ENCODE assay signal across 21 mouse cellular contexts in the genomic region with DNA sequence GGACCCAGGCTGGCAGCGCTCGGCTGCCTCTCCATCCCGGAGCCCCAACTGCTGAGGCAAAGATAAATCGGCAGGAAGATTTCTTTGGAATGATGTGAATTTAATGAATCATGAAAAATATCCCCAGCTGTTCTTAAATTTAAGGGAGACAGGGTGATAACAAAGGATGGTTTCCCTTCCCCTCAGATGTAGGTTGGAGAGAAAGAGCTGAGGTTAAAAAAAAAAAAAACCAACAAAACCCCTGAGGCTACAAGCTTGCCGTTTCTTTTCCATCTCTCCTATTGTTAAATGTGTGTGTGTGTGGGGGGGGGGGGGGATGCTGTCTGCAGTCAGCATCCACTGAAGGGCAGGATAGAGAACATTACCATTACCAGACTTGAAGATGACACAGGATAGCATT.
DNase-seq lines count a peak whose midpoint lies in the region; ATAC-seq and TF ChIP-seq lines count a peak whose summit lies in the region.
"Had no signal": no experiment of that assay in that cellular context is flagged by ENCODE, and none has a peak within 500 bp of the region (broad histone marks: within the 10 kb centered on the region; RNA-seq: fewer than 3 reads in every experiment).

No protein-coding gene starts in this region.

- 61% methylated on average over 5 of the region's 5 CpGs for WGBS in hindbrain, embryonic 10.5 days
- WGBS in hindbrain, embryonic 11.5 days, result 59% methylated on average over 5 of the region's 5 CpGs
- 19% methylated on average over 5 of the region's 5 CpGs for WGBS in midbrain, embryonic 15.5 days
- 48% methylated on average over 5 of the region's 5 CpGs for WGBS in midbrain, embryonic 10.5 days
- WGBS in intestine, embryonic 16.5 days, result 60% methylated on average over 5 of the region's 5 CpGs
- WGBS in kidney, adult 2 months, result 53% methylated on average over 5 of the region's 5 CpGs

- no peak for ATAC-seq in hindbrain, embryonic 11.5 days (ENCODE audit: low FRiP score)
- no peak for ATAC-seq in midbrain, embryonic 15.5 days (replicated peaks)
- ATAC-seq in intestine, embryonic 16.5 days, result no peak
- ATAC-seq: activated CD4-positive, CD25-positive, alpha-beta regulatory T cell, adult 4 months; forebrain, embryonic 16.5 days; Patski had no signal

- H3K4me1 ChIP-seq in hindbrain, embryonic 10.5 days (replicated peaks), result peaks cover 25% of the 10 kb centered on the region
- no peaks in the 10 kb centered on the region; the same call in 1 of the 2 replicates for H3K4me1 ChIP-seq in hindbrain, embryonic 11.5 days (replicated peaks; ENCODE audit: control insufficient read depth, insufficient read depth, low read length)
- H3K4me1 ChIP-seq in midbrain, embryonic 15.5 days, result no peaks in the 10 kb centered on the region
- peaks cover 21% of the 10 kb centered on the region for H3K4me1 ChIP-seq in midbrain, embryonic 10.5 days
- peaks cover 6% of the 10 kb centered on the region; the same call in 1 of the 2 replicates for H3K4me1 ChIP-seq in intestine, embryonic 16.5 days (ENCODE audit: control insufficient read depth, insufficient read depth, low read length)
- no peaks in the 10 kb centered on the region for H3K4me1 ChIP-seq in kidney, adult 2 months (ENCODE audit: control insufficient read depth, insufficient read depth, low read length)

- H3K9ac ChIP-seq in hindbrain, embryonic 11.5 days (ENCODE audit: low read depth, low read length), result no peak overlapping the region
- no peak overlapping the region for H3K9ac ChIP-seq in midbrain, embryonic 15.5 days
- no peak overlapping the region for H3K9ac ChIP-seq in intestine, embryonic 16.5 days (ENCODE audit: low read depth, low read length)
- H3K9ac ChIP-seq: embryonic facial prominence, embryonic 13.5 days; forebrain, embryonic 12.5 days; heart, embryonic 13.5 days; hindbrain, embryonic 13.5 days had no signal

- no peaks in the 10 kb centered on the region for H3K9me3 ChIP-seq in hindbrain, embryonic 10.5 days
- H3K9me3 ChIP-seq in hindbrain, embryonic 11.5 days (ENCODE audit: control insufficient read depth, low read length), result no peaks in the 10 kb centered on the region
- H3K9me3 ChIP-seq in midbrain, embryonic 15.5 days, result no peaks in the 10 kb centered on the region
- H3K9me3 ChIP-seq in midbrain, embryonic 10.5 days (replicated peaks), result no peaks in the 10 kb centered on the region
- H3K9me3 ChIP-seq in intestine, embryonic 16.5 days (ENCODE audit: control insufficient read depth, low read length), result no peaks in the 10 kb centered on the region
- H3K9me3 ChIP-seq: embryonic facial prominence, embryonic 13.5 days; forebrain, embryonic 12.5 days; heart, embryonic 13.5 days; hindbrain, embryonic 13.5 days had no signal

- H3K4me3 ChIP-seq in hindbrain, embryonic 10.5 days, result no peak overlapping the region
- H3K4me3 ChIP-seq in hindbrain, embryonic 11.5 days (ENCODE audit: low read depth, low read length), result no peak overlapping the region
- H3K4me3 ChIP-seq in midbrain, embryonic 15.5 days, result no peak overlapping the region
- H3K4me3 ChIP-seq in midbrain, embryonic 10.5 days, result no peak overlapping the region
- H3K4me3 ChIP-seq in intestine, embryonic 16.5 days (ENCODE audit: low read length), result no peak overlapping the region
- H3K4me3 ChIP-seq in kidney, adult 2 months (ENCODE audit: insufficient read depth, low read depth, low read length), result no peak overlapping the region
- H3K4me3 ChIP-seq: embryonic facial prominence, embryonic 13.5 days; forebrain, embryonic 12.5 days; heart, adult 2 months; heart, embryonic 13.5 days; hindbrain, embryonic 13.5 days had no signal

- 0 out of 2 replicates have a peak overlapping the region, but pooled peaks have one; percentile 16 for H3K27ac ChIP-seq in hindbrain, embryonic 10.5 days
- no peak overlapping the region for H3K27ac ChIP-seq in hindbrain, embryonic 11.5 days (ENCODE audit: low read depth, low read length)
- 0 out of 2 replicates have a peak overlapping the region, but pooled peaks have one; percentile 5 for H3K27ac ChIP-seq in midbrain, embryonic 15.5 days
- no peak overlapping the region for H3K27ac ChIP-seq in midbrain, embryonic 10.5 days (replicated peaks)
- no peak overlapping the region for H3K27ac ChIP-seq in intestine, embryonic 16.5 days (ENCODE audit: low read length)
- H3K27ac ChIP-seq in kidney, adult 2 months (ENCODE audit: insufficient read depth, low read depth, low read length), result no peak overlapping the region
- H3K27ac ChIP-seq: embryonic facial prominence, embryonic 13.5 days; forebrain, embryonic 12.5 days; heart, adult 2 months; heart, embryonic 13.5 days; hindbrain, embryonic 13.5 days had no signal

- TF ChIP-seq CTCF in brain, embryonic 14.5 days (IDR thresholded peaks at IDR 0.05; ENCODE audit: borderline replicate concordance, extremely low read depth, insufficient read depth, insufficient read length), result no peak
- TF ChIP-seq CTCF in kidney, adult 2 months (conservative IDR thresholded peaks at IDR 0.05; ENCODE audit: insufficient read depth, insufficient read length, low read depth, low read length), result no peak

- no peaks in the 10 kb centered on the region for H3K36me3 ChIP-seq in hindbrain, embryonic 10.5 days
- H3K36me3 ChIP-seq in hindbrain, embryonic 11.5 days (ENCODE audit: control insufficient read depth, insufficient read depth, low read length), result no peaks in the 10 kb centered on the region
- H3K36me3 ChIP-seq in midbrain, embryonic 15.5 days (replicated peaks), result no peaks in the 10 kb centered on the region
- H3K36me3 ChIP-seq in midbrain, embryonic 10.5 days, result no peaks in the 10 kb centered on the region
- H3K36me3 ChIP-seq in intestine, embryonic 16.5 days (ENCODE audit: control insufficient read depth, insufficient read depth, low read length), result no peaks in the 10 kb centered on the region
- H3K36me3 ChIP-seq in kidney, adult 2 months (ENCODE audit: control insufficient read depth, insufficient read depth, low read length), result no peaks in the 10 kb centered on the region
- H3K36me3 ChIP-seq: embryonic facial prominence, embryonic 13.5 days; forebrain, embryonic 12.5 days; heart, embryonic 13.5 days; hindbrain, embryonic 13.5 days had no signal

- no peak overlapping the region for H3K4me2 ChIP-seq in hindbrain, embryonic 11.5 days (replicated peaks; ENCODE audit: low read depth, low read length)
- H3K4me2 ChIP-seq in midbrain, embryonic 15.5 days, result no peak overlapping the region
- H3K4me2 ChIP-seq in intestine, embryonic 16.5 days (ENCODE audit: low read depth, low read length), result no peak overlapping the region
- H3K4me2 ChIP-seq: embryonic facial prominence, embryonic 13.5 days; forebrain, embryonic 12.5 days; heart, embryonic 13.5 days; hindbrain, embryonic 13.5 days had no signal

- no peak for DNase-seq in hindbrain, embryonic 10.5 days (ENCODE audit: low spot score)
- no peak for DNase-seq in hindbrain, embryonic 11.5 days (ENCODE audit: low spot score)
- no peak for DNase-seq in midbrain, embryonic 10.5 days (ENCODE audit: low spot score)
- DNase-seq in brain, embryonic 14.5 days (ENCODE audit: low read depth), result peak; percentile 40
- no peak for DNase-seq in kidney, adult 2 months
- DNase-seq: adrenal gland, postnatal 14 days; cerebellum, adult 18-20 months; cerebellum, adult 9-11 months; cerebellum, postnatal 36 days; gastrocnemius, postnatal 14 days; heart, adult 2 months; heart, postnatal 36 days had no signal

- TF ChIP-seq POLR2A in brain, embryonic 14.5 days (IDR thresholded peaks at IDR 0.05; ENCODE audit: borderline replicate concordance, extremely low read depth, insufficient read depth, insufficient read length, poor library complexity, severe bottlenecking), result no peak
- TF ChIP-seq POLR2A in kidney, adult 2 months (IDR thresholded peaks at IDR 0.05; ENCODE audit: low read depth, low read length), result no peak

- H3K27me3 ChIP-seq in hindbrain, embryonic 10.5 days (ENCODE audit: insufficient read depth, poor library complexity, severe bottlenecking), result no peaks in the 10 kb centered on the region
- no peaks in the 10 kb centered on the region for H3K27me3 ChIP-seq in hindbrain, embryonic 11.5 days (ENCODE audit: control insufficient read depth, insufficient read depth, low read length)
- H3K27me3 ChIP-seq in midbrain, embryonic 15.5 days (replicated peaks), result no peaks in the 10 kb centered on the region
- no peaks in the 10 kb centered on the region for H3K27me3 ChIP-seq in midbrain, embryonic 10.5 days (ENCODE audit: low read depth, poor library complexity, severe bottlenecking)
- H3K27me3 ChIP-seq in intestine, embryonic 16.5 days (replicated peaks; ENCODE audit: control insufficient read depth, insufficient read depth, low read length), result no peaks in the 10 kb centered on the region
- H3K27me3 ChIP-seq in kidney, adult 2 months (replicated peaks; ENCODE audit: control insufficient read depth, insufficient read depth, low read length), result no peaks in the 10 kb centered on the region
- H3K27me3 ChIP-seq: embryonic facial prominence, embryonic 13.5 days; forebrain, embryonic 12.5 days; heart, embryonic 13.5 days; hindbrain, embryonic 13.5 days had no signal

Comparison
In these comparisons a context has a peak if more than half of its experiments do, and no peak if none do; other contexts are left out.
1. H3K27ac ChIP-seq: peak in hindbrain, embryonic 10.5 days (single experiment) and midbrain, embryonic 15.5 days (single experiment); none in hindbrain, embryonic 11.5 days (single experiment), midbrain, embryonic 10.5 days (single experiment), intestine, embryonic 16.5 days (single experiment) and kidney, adult 2 months (single experiment).